Mouse (Mus musculus) adrenal gland, postnatal 4 days (tissue): ENCODE results near the gene Tm7sf3. TPM values are rescaled to one million over a fixed set of nuclear protein-coding genes. Genes with fewer than 3 reads are reported as not detected.
"Not testable (repeated sequence)": the region's sequence is repeated elsewhere in the genome, so short reads cannot be mapped to it uniquely, and the experiment has no call there.

Experiments
- DNase-seq, 2 experiments: peaks; one replicate each; pipeline ENCODE4 v3.0.0; 2021 to 2022; ENCODE audit warnings: low spot score in 2 of 2, mixed read lengths in 2 of 2
- total RNA-seq, 2 experiments: library from RNA; stranded (reverse); gene quantifications; 2 replicates each; pipeline ENCODE4 v1.2.3; 2021

The Tm7sf3 gene
- total RNA-seq, 2 experiments from 2014 or later, result 59.8 to 66.3 TPM

- DNase-seq, result no peak
These were observed 26.7 kb downstream of the Tm7sf3 start for GRCm38 (mm10) chr6:146615891-146616290.

GRCm38 (mm10) chr6:146614541-146614940 is 28.1 kb downstream of the Tm7sf3 start:
- DNase-seq, result no peak

GRCm38 (mm10) chr6:146613907-146614306 is 28.7 kb downstream of the Tm7sf3 start:
- DNase-seq, result no peak

GRCm38 (mm10) chr6:146612736-146613135 is 29.9 kb downstream of the Tm7sf3 start:
- no peak for DNase-seq

- no peak for DNase-seq
These were observed 30.7 kb downstream of the Tm7sf3 start for GRCm38 (mm10) chr6:146611897-146612296.

GRCm38 (mm10) chr6:146611385-146611784 is 31.2 kb downstream of the Tm7sf3 start:
- DNase-seq, result no peak

- no peak for DNase-seq
These were observed 39.0 kb downstream of the Tm7sf3 start for GRCm38 (mm10) chr6:146603651-146604050.

GRCm38 (mm10) chr6:146602601-146603000 is 40.0 kb downstream of the Tm7sf3 start:
- no peak for DNase-seq

- DNase-seq, result no peak
These were observed 57.5 kb downstream of the Tm7sf3 start for GRCm38 (mm10) chr6:146585134-146585533.

GRCm38 (mm10) chr6:146583366-146584046 is 59.1 kb downstream of the Tm7sf3 start:
- DNase-seq, result no peak

- DNase-seq, result no peak
These were observed 62.2 kb downstream of the Tm7sf3 start for GRCm38 (mm10) chr6:146580381-146580926.

- DNase-seq, result no peak
These were observed 64.0 kb downstream of the Tm7sf3 start for GRCm38 (mm10) chr6:146578586-146578985.

GRCm38 (mm10) chr6:146578111-146578531 is 64.5 kb downstream of the Tm7sf3 start:
- peak in 1 of 2 experiments; percentile 65 for DNase-seq

GRCm38 (mm10) chr6:146577310-146578109 is 65.1 kb downstream of the Tm7sf3 start, which contains the start of gene Ints13:
Ints13 (minus strand) TSS chr6:146577835.
- DNase-seq, result peak; percentile 94 to 96

GRCm38 (mm10) chr6:146576903-146577302 is 65.7 kb downstream of the Tm7sf3 start, which contains the start of gene Fgfr1op2:
Fgfr1op2 (plus strand) TSS chr6:146577203.
- DNase-seq, result no peak

- DNase-seq, result no peak
These were observed 70.6 kb downstream of the Tm7sf3 start for GRCm38 (mm10) chr6:146572073-146572472.

- not testable (repeated sequence) for DNase-seq
These were observed 80.2 kb downstream of the Tm7sf3 start for GRCm38 (mm10) chr6:146562461-146562860.

Other genes starting within 250 kb of the Tm7sf3 start
- 10 to 100 TPM; 41.4 to 41.7 TPM for gene Itpr2, start 140.6 kb downstream of the Tm7sf3 start, total RNA-seq
- gene Fgfr1op2, start 65.6 kb downstream of the Tm7sf3 start, total RNA-seq, result 10 to 100 TPM; 78.4 to 79.2 TPM
- 10 to 100 TPM; 38.6 to 46.6 TPM for gene Ints13, start 65.0 kb downstream of the Tm7sf3 start, total RNA-seq
- gene Med21, start 277 bp downstream of the Tm7sf3 start, total RNA-seq, result 10 to 100 TPM; 60.3 to 69.7 TPM
- 10 to 100 TPM; 13.7 to 17.4 TPM for gene Stk38l, start 82.2 kb upstream of the Tm7sf3 start, total RNA-seq
- 1 to 10 TPM; 3.6 to 3.7 TPM for gene Arntl2, start 153.2 kb upstream of the Tm7sf3 start, total RNA-seq
- not detected for gene Smco2, start 207.3 kb upstream of the Tm7sf3 start, total RNA-seq
- gene Ppfibp1, start 245.7 kb upstream of the Tm7sf3 start, total RNA-seq, result 100 to 1,000 TPM; 146 to 152 TPM